Mouse (Mus musculus): ENCODE data around the gene Prg4. TPM values are rescaled to one million over a fixed set of nuclear protein-coding genes. Genes with fewer than 3 reads are reported as not detected.

Gene Prg4
- polyA plus RNA-seq, 1 experiment from 2014 or later = 0.15 TPM

GRCm38 (mm10) chr1:150426216-150426615, 39.7 kb downstream of the Prg4 start:
- H3K36me3 ChIP-seq (ENCODE audit: control insufficient read depth, insufficient read depth) = peaks cover 61% of the 10 kb centered on the region
- H3K9ac ChIP-seq (ENCODE audit: low read depth, low read length) = no peak overlapping the region
- 64% methylated on average over 3 of the region's 3 CpGs for WGBS (ENCODE audit: insufficient replicate concordance)
- ATAC-seq (ENCODE audit: low read depth) = no peak
- H3K4me3 ChIP-seq (ENCODE audit: low read depth, low read length) = no peak overlapping the region
- H3K27ac ChIP-seq (ENCODE audit: low read length) = no peak overlapping the region
- no peaks in the 10 kb centered on the region for H3K9me3 ChIP-seq (replicated peaks; ENCODE audit: control insufficient read depth, low read length)
- no peak overlapping the region for H3K4me2 ChIP-seq (ENCODE audit: low read depth, low read length)
- no peaks in the 10 kb centered on the region for H3K27me3 ChIP-seq (ENCODE audit: control insufficient read depth, insufficient read depth, low read depth, low read length)
- no peaks in the 10 kb centered on the region for H3K4me1 ChIP-seq (ENCODE audit: control insufficient read depth, low read depth, low read length)

GRCm38 (mm10) chr1:150425665-150426064, 40.3 kb downstream of the Prg4 start:
- Histone ChIP-seq H3K4me2 (ENCODE audit: low read depth, low read length) (no peak overlapping the region), H3K4me3 (ENCODE audit: low read depth, low read length) (no peak overlapping the region), H3K36me3 (ENCODE audit: control insufficient read depth, insufficient read depth) (peaks cover 58% of the 10 kb centered on the region), H3K27me3 (ENCODE audit: control insufficient read depth, insufficient read depth, low read depth, low read length) (no peaks in the 10 kb centered on the region), H3K4me1 (ENCODE audit: control insufficient read depth, low read depth, low read length) (no peaks in the 10 kb centered on the region), H3K27ac (ENCODE audit: low read length) (no peak overlapping the region), H3K9me3 (replicated peaks; ENCODE audit: control insufficient read depth, low read length) (no peaks in the 10 kb centered on the region), H3K9ac (ENCODE audit: low read depth, low read length) (no peak overlapping the region)
- no peak for ATAC-seq (ENCODE audit: low read depth)
- 75% methylated on average over 9 of the region's 9 CpGs for WGBS (ENCODE audit: insufficient replicate concordance)

- H3K4me3 ChIP-seq (ENCODE audit: low read depth, low read length) = no peak overlapping the region
- no peak overlapping the region for H3K27ac ChIP-seq (ENCODE audit: low read length)
- H3K4me1 ChIP-seq (ENCODE audit: control insufficient read depth, low read depth, low read length) = no peaks in the 10 kb centered on the region
- no peaks in the 10 kb centered on the region for H3K9me3 ChIP-seq (replicated peaks; ENCODE audit: control insufficient read depth, low read length)
- no peak overlapping the region for H3K4me2 ChIP-seq (ENCODE audit: low read depth, low read length)
- peaks cover 56% of the 10 kb centered on the region for H3K36me3 ChIP-seq (ENCODE audit: control insufficient read depth, insufficient read depth)
- WGBS (ENCODE audit: insufficient replicate concordance) = 76% methylated on average over 4 of the region's 4 CpGs
- no peak overlapping the region for H3K9ac ChIP-seq (ENCODE audit: low read depth, low read length)
- ATAC-seq (ENCODE audit: low read depth) = no peak
- H3K27me3 ChIP-seq (ENCODE audit: control insufficient read depth, insufficient read depth, low read depth, low read length) = no peaks in the 10 kb centered on the region
These were observed 47.5 kb downstream of the Prg4 start for GRCm38 (mm10) chr1:150418426-150418825.

- H3K4me2 ChIP-seq (ENCODE audit: low read depth, low read length) = no peak overlapping the region
- no peaks in the 10 kb centered on the region for H3K9me3 ChIP-seq (replicated peaks; ENCODE audit: control insufficient read depth, low read length)
- 82% methylated on average over 3 of the region's 3 CpGs for WGBS (ENCODE audit: insufficient replicate concordance)
- no peak overlapping the region for H3K27ac ChIP-seq (ENCODE audit: low read length)
- H3K36me3 ChIP-seq (ENCODE audit: control insufficient read depth, insufficient read depth) = peaks cover 56% of the 10 kb centered on the region
- H3K4me3 ChIP-seq (ENCODE audit: low read depth, low read length) = no peak overlapping the region
- no peaks in the 10 kb centered on the region for H3K4me1 ChIP-seq (ENCODE audit: control insufficient read depth, low read depth, low read length)
- ATAC-seq (ENCODE audit: low read depth) = no peak
- no peak overlapping the region for H3K9ac ChIP-seq (ENCODE audit: low read depth, low read length)
- no peaks in the 10 kb centered on the region for H3K27me3 ChIP-seq (ENCODE audit: control insufficient read depth, insufficient read depth, low read depth, low read length)
These were observed 50.0 kb downstream of the Prg4 start for GRCm38 (mm10) chr1:150416006-150416405.

- Histone ChIP-seq H3K4me3 (ENCODE audit: low read depth, low read length) (no peak overlapping the region), H3K36me3 (ENCODE audit: control insufficient read depth, insufficient read depth) (peaks cover 50% of the 10 kb centered on the region), H3K27me3 (ENCODE audit: control insufficient read depth, insufficient read depth, low read depth, low read length) (no peaks in the 10 kb centered on the region), H3K27ac (ENCODE audit: low read length) (no peak overlapping the region), H3K9ac (ENCODE audit: low read depth, low read length) (no peak overlapping the region), H3K4me1 (ENCODE audit: control insufficient read depth, low read depth, low read length) (no peaks in the 10 kb centered on the region), H3K9me3 (replicated peaks; ENCODE audit: control insufficient read depth, low read length) (no peaks in the 10 kb centered on the region), H3K4me2 (ENCODE audit: low read depth, low read length) (no peak overlapping the region)
- no peak for ATAC-seq (ENCODE audit: low read depth)
- WGBS (ENCODE audit: insufficient replicate concordance) = 93% methylated on average over 6 of the region's 6 CpGs
These were observed 56.0 kb downstream of the Prg4 start for GRCm38 (mm10) chr1:150409996-150410395.

GRCm38 (mm10) chr1:150407285-150407684, 58.7 kb downstream of the Prg4 start:
- H3K27me3 ChIP-seq (ENCODE audit: control insufficient read depth, insufficient read depth, low read depth, low read length) = no peaks in the 10 kb centered on the region
- no peak overlapping the region for H3K4me3 ChIP-seq (ENCODE audit: low read depth, low read length)
- no peaks in the 10 kb centered on the region for H3K4me1 ChIP-seq (ENCODE audit: control insufficient read depth, low read depth, low read length)
- H3K9ac ChIP-seq (ENCODE audit: low read depth, low read length) = no peak overlapping the region
- H3K27ac ChIP-seq (ENCODE audit: low read length) = no peak overlapping the region
- peaks cover 42% of the 10 kb centered on the region for H3K36me3 ChIP-seq (ENCODE audit: control insufficient read depth, insufficient read depth)
- ATAC-seq (ENCODE audit: low read depth) = no peak
- no peaks in the 10 kb centered on the region for H3K9me3 ChIP-seq (replicated peaks; ENCODE audit: control insufficient read depth, low read length)
- WGBS (ENCODE audit: insufficient replicate concordance) = 83% methylated on average over 9 of the region's 9 CpGs
- H3K4me2 ChIP-seq (ENCODE audit: low read depth, low read length) = no peak overlapping the region

- no peak overlapping the region for H3K27ac ChIP-seq (ENCODE audit: low read length)
- no peak for ATAC-seq (ENCODE audit: low read depth)
- no peaks in the 10 kb centered on the region for H3K27me3 ChIP-seq (ENCODE audit: control insufficient read depth, insufficient read depth, low read depth, low read length)
- 78% methylated on average over 3 of the region's 3 CpGs for WGBS (ENCODE audit: insufficient replicate concordance)
- no peaks in the 10 kb centered on the region for H3K9me3 ChIP-seq (replicated peaks; ENCODE audit: control insufficient read depth, low read length)
- no peak overlapping the region for H3K4me3 ChIP-seq (ENCODE audit: low read depth, low read length)
- H3K9ac ChIP-seq (ENCODE audit: low read depth, low read length) = no peak overlapping the region
- H3K36me3 ChIP-seq (ENCODE audit: control insufficient read depth, insufficient read depth) = peaks cover 33% of the 10 kb centered on the region
- no peak overlapping the region for H3K4me2 ChIP-seq (ENCODE audit: low read depth, low read length)
- no peaks in the 10 kb centered on the region for H3K4me1 ChIP-seq (ENCODE audit: control insufficient read depth, low read depth, low read length)
These were observed 61.4 kb downstream of the Prg4 start for GRCm38 (mm10) chr1:150404555-150404954.

GRCm38 (mm10) chr1:150403914-150404313, 62.1 kb downstream of the Prg4 start:
- 81% methylated on average over 3 of the region's 3 CpGs for WGBS (ENCODE audit: insufficient replicate concordance)
- Histone ChIP-seq H3K9me3 (replicated peaks; ENCODE audit: control insufficient read depth, low read length) (no peaks in the 10 kb centered on the region), H3K4me2 (ENCODE audit: low read depth, low read length) (no peak overlapping the region), H3K4me3 (ENCODE audit: low read depth, low read length) (no peak overlapping the region), H3K4me1 (ENCODE audit: control insufficient read depth, low read depth, low read length) (no peaks in the 10 kb centered on the region), H3K36me3 (ENCODE audit: control insufficient read depth, insufficient read depth) (peaks cover 26% of the 10 kb centered on the region), H3K27me3 (ENCODE audit: control insufficient read depth, insufficient read depth, low read depth, low read length) (no peaks in the 10 kb centered on the region), H3K27ac (ENCODE audit: low read length) (no peak overlapping the region), H3K9ac (ENCODE audit: low read depth, low read length) (no peak overlapping the region)
- no peak for ATAC-seq (ENCODE audit: low read depth)

Data from liver, embryonic 16.5 days (tissue).